Mouse (Mus musculus): Measurements from ENCODE around the gene Pccb. TPM values are rescaled to one million over a fixed set of nuclear protein-coding genes. Genes with fewer than 3 reads are reported as not detected.

The Pccb gene
- polyA plus RNA-seq, 1 experiment: 63.8 TPM

DNA sequence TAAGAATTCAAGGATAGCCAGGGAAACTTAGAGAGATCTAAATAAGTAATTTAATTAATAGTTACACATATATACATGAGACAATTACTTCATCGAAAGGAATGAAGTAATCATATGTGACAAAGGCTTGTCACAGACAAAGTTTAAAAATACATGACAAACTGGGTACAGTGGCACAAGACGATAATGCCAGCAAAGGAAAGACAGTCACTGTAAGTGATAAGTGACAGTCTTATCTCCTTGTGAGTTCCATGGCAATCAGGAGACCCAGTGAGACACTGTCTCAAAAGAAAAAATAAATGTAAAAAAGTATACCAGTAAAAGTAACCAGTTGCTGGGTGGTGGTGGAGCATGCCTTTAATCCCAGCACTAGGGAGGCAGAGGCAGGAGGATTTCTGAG is 37.6 kb downstream of the Pccb start:
- TF ChIP-seq POLR2A (IDR thresholded peaks at IDR 0.05; ENCODE audit: borderline replicate concordance, extremely low read depth, low read depth, low read length): no peak
- TF ChIP-seq CTCF (IDR thresholded peaks at IDR 0.05; ENCODE audit: insufficient read depth, low read length): no peak
- 89% methylated on average over 2 of the region's 2 CpGs for WGBS
- no peak for DNase-seq
- H3K4me3 ChIP-seq (replicated peaks; ENCODE audit: extremely low read depth, low read depth, low read length): no peak overlapping the region
- H3K4me1 ChIP-seq (ENCODE audit: control insufficient read depth, insufficient read depth, low read length): no peaks in the 10 kb centered on the region; the same call in 1 of the 2 replicates

DNA sequence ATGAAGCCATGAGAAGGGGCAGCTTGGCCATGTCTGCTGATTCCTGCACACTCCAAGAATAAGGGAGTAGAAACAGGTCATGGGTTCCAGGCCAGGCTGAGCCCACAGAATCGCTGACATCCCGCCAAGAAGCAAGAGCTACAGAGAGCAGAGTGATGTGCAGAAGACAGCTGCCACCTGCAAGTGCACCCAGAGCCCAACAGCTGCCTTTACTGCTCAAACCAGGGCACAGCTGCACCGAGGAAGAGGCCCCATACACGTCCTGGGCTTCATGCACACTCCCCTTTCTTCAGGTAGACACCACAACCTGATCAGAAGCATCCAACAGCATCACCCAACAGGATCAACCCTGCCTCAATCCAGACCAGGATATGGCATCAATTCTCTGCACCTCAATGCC is 40.8 kb downstream of the Pccb start:
- 72% methylated on average over 4 of the region's 4 CpGs for WGBS
- Histone ChIP-seq H3K4me1 (ENCODE audit: control insufficient read depth, insufficient read depth, low read length) (no peaks in the 10 kb centered on the region; the same call in 1 of the 2 replicates), H3K4me3 (replicated peaks; ENCODE audit: extremely low read depth, low read depth, low read length) (no peak overlapping the region)
- DNase-seq: no peak
- TF ChIP-seq CTCF (IDR thresholded peaks at IDR 0.05; ENCODE audit: insufficient read depth, low read length) (no peak), POLR2A (IDR thresholded peaks at IDR 0.05; ENCODE audit: borderline replicate concordance, extremely low read depth, low read depth, low read length) (no peak)

- Histone ChIP-seq H3K4me1 (ENCODE audit: control insufficient read depth, insufficient read depth, low read length) (no peaks in the 10 kb centered on the region; the same call in 1 of the 2 replicates), H3K4me3 (replicated peaks; ENCODE audit: extremely low read depth, low read depth, low read length) (no peak overlapping the region)
- no peak for TF ChIP-seq CTCF (IDR thresholded peaks at IDR 0.05; ENCODE audit: insufficient read depth, low read length)
- no peak for TF ChIP-seq POLR2A (IDR thresholded peaks at IDR 0.05; ENCODE audit: borderline replicate concordance, extremely low read depth, low read depth, low read length)
- DNase-seq: no peak
- 98% methylated on average over 2 of the region's 2 CpGs for WGBS
These were observed 42.5 kb downstream of the Pccb start for GRCm38 (mm10) chr9:100992191-100992590.

DNA sequence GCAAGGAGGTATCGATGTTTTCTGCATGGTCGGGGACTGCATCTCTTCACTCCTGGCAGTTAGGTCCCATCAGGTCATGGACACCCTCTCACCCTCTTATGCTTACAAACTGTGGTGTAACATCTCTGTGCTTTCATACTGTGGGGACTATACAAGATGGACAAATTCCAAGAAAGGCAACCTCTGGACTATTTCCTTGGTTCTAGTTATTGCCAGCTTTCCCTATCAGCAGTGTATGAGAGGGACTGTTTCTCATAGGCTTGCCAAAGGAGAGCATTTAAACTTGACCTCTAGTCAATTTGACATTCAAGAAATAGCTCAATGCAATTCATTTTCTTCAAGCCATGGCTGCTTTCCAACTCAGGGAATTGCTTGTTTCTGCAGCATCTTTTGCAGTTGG is 43.4 kb downstream of the Pccb start:
- WGBS: 86% methylated on average over 2 of the region's 2 CpGs
- DNase-seq: no peak
- TF ChIP-seq CTCF (IDR thresholded peaks at IDR 0.05; ENCODE audit: insufficient read depth, low read length): no peak
- no peak for TF ChIP-seq POLR2A (IDR thresholded peaks at IDR 0.05; ENCODE audit: borderline replicate concordance, extremely low read depth, low read depth, low read length)
- Histone ChIP-seq H3K4me1 (ENCODE audit: control insufficient read depth, insufficient read depth, low read length) (no peaks in the 10 kb centered on the region; the same call in 1 of the 2 replicates), H3K4me3 (replicated peaks; ENCODE audit: extremely low read depth, low read depth, low read length) (no peak overlapping the region)

- 83% methylated on average over 5 of the region's 5 CpGs for WGBS
- H3K4me3 ChIP-seq (replicated peaks; ENCODE audit: extremely low read depth, low read depth, low read length): no peak overlapping the region
- no peaks in the 10 kb centered on the region for H3K4me1 ChIP-seq (ENCODE audit: control insufficient read depth, insufficient read depth, low read length)
- no peak for DNase-seq
- TF ChIP-seq CTCF (IDR thresholded peaks at IDR 0.05; ENCODE audit: insufficient read depth, low read length) (no peak), POLR2A (IDR thresholded peaks at IDR 0.05; ENCODE audit: borderline replicate concordance, extremely low read depth, low read depth, low read length) (no peak)
These were observed 44.1 kb downstream of the Pccb start for GRCm38 (mm10) chr9:100990609-100991008.

- TF ChIP-seq CTCF (IDR thresholded peaks at IDR 0.05; ENCODE audit: insufficient read depth, low read length) (no peak), POLR2A (IDR thresholded peaks at IDR 0.05; ENCODE audit: borderline replicate concordance, extremely low read depth, low read depth, low read length) (no peak)
- DNase-seq: no peak
- Histone ChIP-seq H3K4me1 (ENCODE audit: control insufficient read depth, insufficient read depth, low read length) (no peaks in the 10 kb centered on the region), H3K4me3 (replicated peaks; ENCODE audit: extremely low read depth, low read depth, low read length) (no peak overlapping the region)
- WGBS: 84% methylated on average over 3 of the region's 3 CpGs
These were observed 46.8 kb downstream of the Pccb start for GRCm38 (mm10) chr9:100987850-100988249.

DNA sequence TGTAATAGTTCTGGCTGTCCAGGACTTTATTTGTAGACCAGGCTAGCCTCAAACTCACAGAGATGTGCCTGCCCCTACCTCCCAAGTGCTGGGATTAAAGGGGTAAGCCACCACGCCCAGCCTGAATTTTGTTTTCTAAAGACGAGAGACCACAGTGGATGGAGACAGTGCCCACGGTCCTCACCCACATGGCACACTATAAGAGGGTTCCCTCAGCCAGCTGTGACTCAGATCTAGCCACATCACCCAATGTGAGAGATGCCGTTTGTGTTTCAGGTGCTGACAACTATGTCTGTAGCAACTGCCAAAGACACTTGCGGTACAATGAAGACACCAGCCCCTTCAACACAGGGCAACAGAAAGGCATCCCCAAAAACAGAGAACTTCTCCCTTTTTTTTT is 47.7 kb downstream of the Pccb start:
- 92% methylated on average over 5 of the region's 5 CpGs for WGBS
- no peak overlapping the region for H3K4me3 ChIP-seq (replicated peaks; ENCODE audit: extremely low read depth, low read depth, low read length)
- no peak for DNase-seq
- TF ChIP-seq CTCF (IDR thresholded peaks at IDR 0.05; ENCODE audit: insufficient read depth, low read length) (no peak), POLR2A (IDR thresholded peaks at IDR 0.05; ENCODE audit: borderline replicate concordance, extremely low read depth, low read depth, low read length) (no peak)
- H3K4me1 ChIP-seq (ENCODE audit: control insufficient read depth, insufficient read depth, low read length): peaks cover 4% of the 10 kb centered on the region

- no peak for DNase-seq
- H3K4me3 ChIP-seq (replicated peaks; ENCODE audit: extremely low read depth, low read depth, low read length): no peak overlapping the region
- no peak for TF ChIP-seq POLR2A (IDR thresholded peaks at IDR 0.05; ENCODE audit: borderline replicate concordance, extremely low read depth, low read depth, low read length)
- TF ChIP-seq CTCF (IDR thresholded peaks at IDR 0.05; ENCODE audit: insufficient read depth, low read length): no peak
- peaks cover 4% of the 10 kb centered on the region for H3K4me1 ChIP-seq (ENCODE audit: control insufficient read depth, insufficient read depth, low read length)
- WGBS: 92% methylated on average over 25 of the region's 25 CpGs
These were observed 50.1 kb downstream of the Pccb start for GRCm38 (mm10) chr9:100984381-100985310.

DNA sequence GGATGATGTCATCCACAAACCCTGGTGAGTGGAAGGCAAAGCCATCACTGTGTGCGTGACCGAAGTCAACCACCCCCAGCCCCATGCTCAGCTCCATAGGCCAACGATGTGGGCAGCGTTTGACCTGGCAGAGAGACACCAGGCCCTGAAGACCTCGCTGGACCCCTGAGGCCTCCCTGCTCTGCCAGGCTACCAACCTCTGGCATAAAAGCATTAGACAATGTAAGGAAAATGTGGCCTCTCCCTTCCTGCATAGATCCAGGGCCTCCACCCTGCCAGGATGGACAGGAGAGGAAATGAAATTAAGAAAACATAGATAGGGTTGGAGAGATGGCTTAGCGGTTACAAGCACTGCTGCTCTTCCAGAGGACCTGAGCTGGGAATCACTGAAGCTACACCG is 51.9 kb downstream of the Pccb start:
- 59% methylated on average over 7 of the region's 7 CpGs for WGBS
- no peak for TF ChIP-seq POLR2A (IDR thresholded peaks at IDR 0.05; ENCODE audit: borderline replicate concordance, extremely low read depth, low read depth, low read length)
- TF ChIP-seq CTCF (IDR thresholded peaks at IDR 0.05; ENCODE audit: insufficient read depth, low read length): no peak
- Histone ChIP-seq H3K4me1 (ENCODE audit: control insufficient read depth, insufficient read depth, low read length) (peaks cover 4% of the 10 kb centered on the region), H3K4me3 (replicated peaks; ENCODE audit: extremely low read depth, low read depth, low read length) (no peak overlapping the region)
- DNase-seq: no peak

GRCm38 (mm10) chr9:100979260-100979659 is 55.4 kb downstream of the Pccb start:
- DNase-seq: no peak
- TF ChIP-seq POLR2A (IDR thresholded peaks at IDR 0.05; ENCODE audit: borderline replicate concordance, extremely low read depth, low read depth, low read length): no peak
- no peak for TF ChIP-seq CTCF (IDR thresholded peaks at IDR 0.05; ENCODE audit: insufficient read depth, low read length)
- Histone ChIP-seq H3K4me1 (ENCODE audit: control insufficient read depth, insufficient read depth, low read length) (peaks cover 4% of the 10 kb centered on the region), H3K4me3 (replicated peaks; ENCODE audit: extremely low read depth, low read depth, low read length) (no peak overlapping the region)
- 68% methylated on average over 5 of the region's 5 CpGs for WGBS
